Mouse (Mus musculus) c-Kit-negative CD71-positive TER-119-positive erythroid progenitor cells, embryonic 14.5 days (primary cell): ENCODE data around the gene Cnnm4.

Source experiments
- DNase-seq: peaks from one replicate; pipeline ENCODE4 v3.0.0-alpha.2; 2013; ENCODE audit warnings: low read depth, low spot score

Gene Cnnm4

GRCm38 (mm10) chr1:36541844-36542243 lies 70.4 kb downstream of the Cnnm4 start:
- no peak for DNase-seq

GRCm38 (mm10) chr1:36542925-36543324 lies 71.5 kb downstream of the Cnnm4 start:
- DNase-seq, result no peak

- no peak for DNase-seq
These were observed 74.0 kb downstream of the Cnnm4 start for GRCm38 (mm10) chr1:36545382-36545781.

- DNase-seq, result no peak
These were observed 74.6 kb downstream of the Cnnm4 start for GRCm38 (mm10) chr1:36545845-36546600.

GRCm38 (mm10) chr1:36546888-36547471 lies 75.6 kb downstream of the Cnnm4 start, which contains the start of gene Ankrd39:
Gene Ankrd39 (minus strand): TSS chr1:36547445.
- peak; percentile 93 for DNase-seq

GRCm38 (mm10) chr1:36547981-36548598 lies 76.7 kb downstream of the Cnnm4 start:
- no peak for DNase-seq

- DNase-seq, result no peak
These were observed 77.4 kb downstream of the Cnnm4 start for GRCm38 (mm10) chr1:36548771-36549170.

- no peak for DNase-seq
These were observed 78.1 kb downstream of the Cnnm4 start for GRCm38 (mm10) chr1:36549491-36549890.

GRCm38 (mm10) chr1:36550075-36550863 lies 78.8 kb downstream of the Cnnm4 start:
- DNase-seq, result no peak

- no peak for DNase-seq
These were observed 80.5 kb downstream of the Cnnm4 start for GRCm38 (mm10) chr1:36551904-36552303.

GRCm38 (mm10) chr1:36552506-36552905 lies 81.1 kb downstream of the Cnnm4 start:
- DNase-seq, result no peak

- no peak for DNase-seq
These were observed 83.4 kb downstream of the Cnnm4 start for GRCm38 (mm10) chr1:36554633-36555399.

GRCm38 (mm10) chr1:36555798-36556395 lies 84.5 kb downstream of the Cnnm4 start:
- no peak for DNase-seq

GRCm38 (mm10) chr1:36556553-36557456 lies 85.4 kb downstream of the Cnnm4 start:
- no peak for DNase-seq

GRCm38 (mm10) chr1:36557457-36558011 lies 86.1 kb downstream of the Cnnm4 start:
- no peak for DNase-seq
